Mouse (Mus musculus) right cerebral cortex, postnatal 10 days (tissue): ENCODE results near the gene Csmd2.

Experiments used
- DNase-seq, 2 experiments: peaks; one replicate each; pipeline ENCODE4 v3.0.0; 2021; ENCODE audit warnings: low spot score in 2 of 2

The Csmd2 gene

DNA sequence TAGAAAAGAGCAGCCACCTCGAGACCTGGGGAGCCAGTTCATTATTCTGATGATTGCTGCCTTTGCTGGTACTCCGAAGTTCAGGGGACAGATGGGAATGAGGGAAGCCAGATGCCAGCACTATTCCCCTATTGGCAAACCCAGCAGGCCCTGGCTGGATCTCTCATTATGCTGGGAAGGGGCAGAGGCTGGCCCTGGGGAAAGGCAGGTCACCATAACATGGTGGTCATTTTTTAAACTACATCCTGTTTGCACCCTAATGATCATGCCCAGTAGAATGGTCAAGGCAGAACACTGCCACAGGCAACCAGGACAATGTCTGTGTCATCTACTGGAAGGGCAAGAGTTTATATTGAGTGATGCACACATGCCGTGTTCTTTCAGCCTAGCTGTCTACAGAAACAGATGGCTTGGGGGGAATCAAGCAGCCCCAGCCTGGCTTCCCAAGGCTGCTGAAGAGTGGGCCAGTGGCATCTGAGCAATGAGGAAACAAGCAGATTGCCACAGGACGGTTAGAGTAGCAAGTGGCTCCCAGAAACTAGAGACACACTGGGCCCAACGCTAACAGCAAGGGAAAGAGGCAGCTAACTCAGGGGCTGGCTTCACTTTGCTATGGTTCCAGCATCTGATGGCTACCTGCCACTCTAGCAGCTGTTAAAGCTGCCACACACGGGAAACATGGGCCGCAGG is 424.4 kb downstream of the Csmd2 start:
- no peak for DNase-seq

DNA sequence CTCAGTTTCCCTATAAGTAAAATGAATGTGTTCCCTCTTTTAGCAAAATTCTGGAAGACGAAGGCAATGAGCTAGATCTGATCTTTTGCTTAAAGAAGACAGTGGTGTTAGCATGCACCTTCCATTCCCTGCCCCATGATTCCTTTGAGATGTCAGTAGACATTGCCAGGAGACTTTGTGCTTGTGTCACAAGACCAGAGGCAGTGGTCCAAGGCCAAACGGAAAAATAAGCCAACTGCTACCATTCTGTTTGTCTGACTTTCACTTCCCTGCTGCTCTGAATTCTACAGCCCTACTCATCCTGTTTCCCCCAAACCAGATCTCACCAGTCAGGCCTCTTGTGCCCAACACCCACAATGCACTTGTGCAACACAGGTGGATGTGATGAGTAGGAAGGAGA is 427.1 kb downstream of the Csmd2 start:
- DNase-seq: no peak

DNA sequence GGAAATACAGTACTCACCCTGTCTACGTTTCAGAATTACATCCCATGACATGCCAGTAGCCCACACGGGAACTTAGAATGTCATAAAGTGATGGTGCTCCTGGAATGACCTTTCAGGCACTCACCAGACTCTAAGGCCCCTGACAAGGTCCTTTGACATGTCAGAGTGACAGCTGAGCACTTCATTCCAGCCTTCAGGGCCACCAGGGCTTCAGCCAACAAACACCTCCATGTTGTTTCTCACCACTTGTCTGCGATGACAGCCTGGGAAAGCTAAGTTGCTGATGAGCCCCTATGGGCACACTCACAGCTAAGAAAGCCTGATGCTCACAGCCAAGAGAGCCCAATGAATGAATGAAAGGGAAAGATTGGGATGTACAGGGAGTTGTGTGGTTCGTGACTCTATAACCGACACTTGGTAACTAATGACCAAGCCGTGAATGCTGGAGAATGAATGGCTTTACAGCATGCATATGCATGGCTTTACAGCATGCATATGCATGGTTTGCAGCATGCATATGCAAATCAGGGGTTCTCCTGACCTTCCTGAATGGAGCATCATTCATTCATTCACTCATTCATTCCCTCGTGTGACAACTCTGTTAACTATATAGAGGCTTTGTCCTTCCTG is 432.4 kb downstream of the Csmd2 start:
- no peak for DNase-seq

DNA sequence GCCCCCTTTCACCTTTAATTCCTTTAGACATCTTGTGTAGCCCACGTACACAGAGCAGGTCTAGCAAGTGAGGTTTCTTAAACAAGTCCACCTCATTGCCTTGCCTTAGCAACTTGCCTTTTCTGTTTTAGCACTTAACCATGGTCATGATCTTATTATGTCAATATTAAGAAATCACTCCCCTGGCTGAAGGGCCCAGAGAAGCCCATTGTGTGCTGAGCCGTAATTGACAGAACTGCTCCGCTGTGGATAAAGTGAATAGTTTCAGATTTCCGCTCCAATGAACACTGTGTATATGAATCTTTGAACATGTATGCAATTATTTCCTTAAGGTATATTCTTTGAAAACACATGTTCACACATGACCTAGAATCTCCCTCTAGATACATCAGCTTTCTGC is 434.8 kb downstream of the Csmd2 start:
- no peak for DNase-seq

DNA sequence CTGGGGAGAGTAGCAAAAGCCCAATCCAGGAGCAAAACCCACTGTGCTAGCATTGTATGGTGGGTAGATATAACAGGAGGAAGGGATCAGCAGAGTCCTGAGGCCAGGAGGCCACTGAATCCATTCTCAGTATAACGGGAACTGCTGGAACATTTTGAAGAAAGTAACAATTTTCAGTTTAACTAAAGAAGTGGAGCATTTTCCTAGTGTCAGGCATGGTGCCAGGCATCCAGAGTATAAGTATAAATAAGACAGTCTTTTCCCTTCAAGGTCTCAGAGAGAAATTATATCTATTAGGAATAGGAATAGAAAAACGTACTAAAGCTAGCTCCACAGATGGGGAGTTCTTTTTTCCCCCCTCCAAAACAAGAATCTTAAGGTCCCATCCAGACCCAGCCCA is 437.7 kb downstream of the Csmd2 start:
- peak in 1 of 2 experiments; percentile 56 for DNase-seq

DNA sequence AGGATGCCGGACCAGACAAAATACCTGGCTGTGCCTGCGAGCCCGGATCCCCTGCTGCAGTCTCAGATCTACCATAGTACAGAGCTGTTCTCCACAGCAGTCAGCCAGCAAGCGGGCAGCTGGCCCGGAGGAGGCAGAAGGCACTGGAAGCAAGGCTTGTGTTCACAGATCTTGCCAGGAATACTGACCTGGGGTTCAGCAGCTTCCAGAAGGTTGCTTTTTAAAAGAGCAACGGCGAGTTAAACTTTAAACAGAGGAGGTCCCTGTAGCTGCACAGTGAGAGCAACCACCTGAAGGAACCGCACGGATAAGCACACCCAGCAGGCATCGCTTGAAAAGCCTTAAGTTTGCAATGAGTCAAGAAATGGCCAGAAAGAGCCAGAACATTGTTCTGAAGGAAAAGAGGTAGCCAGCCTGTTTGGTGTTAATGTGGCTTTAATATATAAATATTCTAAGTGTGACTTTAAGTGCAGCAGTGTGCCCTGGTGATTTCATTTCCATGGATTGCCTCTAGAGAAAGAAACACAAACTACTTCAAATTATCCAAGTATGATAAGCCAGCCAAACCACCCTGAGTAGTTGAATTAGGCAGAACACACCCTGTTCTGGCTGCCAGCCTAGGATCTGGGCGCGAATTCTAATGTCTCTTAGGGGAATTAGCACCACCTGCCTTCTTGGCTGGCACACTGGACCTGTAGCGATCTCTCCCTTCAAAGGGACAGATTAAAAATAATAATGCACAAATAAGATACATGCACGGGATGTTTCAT is 439.8 kb downstream of the Csmd2 start:
- no peak for DNase-seq

DNA sequence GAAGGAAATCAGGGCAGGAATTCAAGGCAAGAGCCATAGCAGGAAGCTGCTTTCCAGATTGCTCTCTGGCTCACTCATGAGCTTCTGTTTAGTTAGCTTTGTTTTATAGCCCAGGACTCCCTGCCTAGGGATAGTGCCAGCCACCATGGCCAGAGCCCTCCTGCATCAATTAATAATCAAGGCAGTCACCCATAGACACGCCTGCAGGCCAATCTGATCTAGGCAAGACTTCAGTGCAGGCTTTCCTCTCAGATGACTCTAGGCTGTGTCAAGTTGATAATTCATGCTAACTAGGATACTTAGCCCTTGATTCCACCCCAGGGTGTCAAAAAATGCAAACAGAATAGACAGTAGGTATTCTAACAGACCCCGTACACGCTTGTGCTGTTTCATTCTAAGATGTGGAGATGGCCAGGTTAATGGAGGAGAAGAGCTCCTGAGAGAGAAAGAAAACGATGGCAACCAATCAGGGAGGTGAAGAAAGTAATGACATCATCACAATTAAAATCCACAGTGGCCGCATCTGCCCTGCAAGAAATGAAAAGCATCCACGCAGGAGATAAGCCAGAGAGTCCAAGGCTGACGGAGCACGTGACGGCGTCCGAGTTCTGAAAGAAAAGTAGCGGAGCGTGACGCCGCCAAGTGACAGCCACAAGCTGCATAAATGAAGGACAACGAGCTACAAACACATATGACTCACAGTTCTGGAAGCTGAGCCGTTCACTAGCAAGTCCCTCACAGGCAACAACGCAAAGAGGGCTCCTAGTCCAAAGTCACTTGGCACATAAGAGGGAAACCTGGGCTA is 440.8 kb downstream of the Csmd2 start:
- peak; percentile 67 to 75 for DNase-seq

DNA sequence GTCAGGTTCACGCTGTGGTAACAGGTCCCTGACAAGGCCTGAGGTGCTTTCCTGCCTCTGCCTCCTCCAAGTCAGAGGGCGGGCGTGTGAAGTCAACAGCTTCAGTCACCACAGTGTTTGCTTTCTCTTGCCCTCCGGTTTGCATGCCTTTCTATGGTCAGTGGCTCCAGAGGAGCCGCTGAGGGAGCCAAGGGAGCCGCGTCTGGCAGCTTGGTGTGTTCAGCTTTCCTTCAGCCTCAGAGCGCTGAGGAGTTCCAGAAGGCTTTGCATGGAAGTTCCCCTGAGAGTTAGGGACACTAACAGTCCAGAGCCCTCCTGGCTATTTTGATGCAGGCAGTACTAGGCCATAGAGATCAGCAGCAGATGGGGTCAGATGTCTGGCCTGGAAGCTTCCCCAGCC is 441.9 kb downstream of the Csmd2 start:
- no peak for DNase-seq

DNA sequence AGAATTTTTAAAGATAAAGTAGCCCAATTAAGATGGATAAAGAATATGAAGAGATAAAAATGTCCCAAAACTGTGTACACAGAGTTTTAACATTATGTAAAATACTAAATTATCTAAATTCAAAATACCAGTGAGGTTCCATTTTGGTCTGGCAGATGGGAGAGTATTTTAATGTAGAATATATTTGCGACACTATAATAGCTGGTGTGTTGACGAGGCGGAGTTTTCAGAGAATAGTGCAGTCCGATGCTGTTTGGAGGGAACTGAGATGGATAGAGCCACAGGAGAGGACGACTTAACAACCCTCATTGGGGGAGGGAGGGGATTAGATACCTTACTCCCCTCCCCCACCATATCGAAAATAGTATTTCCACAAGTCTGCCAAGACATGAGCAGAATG is 452.9 kb downstream of the Csmd2 start:
- no peak for DNase-seq

DNA sequence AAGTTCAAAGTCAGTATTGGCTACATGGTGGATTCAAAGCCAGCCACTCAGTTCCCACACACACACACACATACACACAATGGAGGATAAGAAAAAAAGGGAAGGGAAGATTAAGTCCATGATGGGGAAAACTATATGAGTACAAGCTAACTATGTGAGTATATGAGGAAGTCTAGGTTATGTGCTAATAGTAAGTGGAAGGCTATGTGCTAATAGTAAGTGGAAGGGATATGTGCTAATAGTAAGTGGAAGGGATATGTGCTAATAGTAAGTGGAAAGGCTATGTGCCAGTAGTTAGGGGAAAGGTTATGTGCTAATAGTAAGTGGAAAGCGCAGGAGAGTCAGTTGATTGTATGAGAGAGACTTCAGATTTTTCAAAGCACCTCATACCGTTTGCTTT is 453.6 kb downstream of the Csmd2 start:
- no peak for DNase-seq

DNA sequence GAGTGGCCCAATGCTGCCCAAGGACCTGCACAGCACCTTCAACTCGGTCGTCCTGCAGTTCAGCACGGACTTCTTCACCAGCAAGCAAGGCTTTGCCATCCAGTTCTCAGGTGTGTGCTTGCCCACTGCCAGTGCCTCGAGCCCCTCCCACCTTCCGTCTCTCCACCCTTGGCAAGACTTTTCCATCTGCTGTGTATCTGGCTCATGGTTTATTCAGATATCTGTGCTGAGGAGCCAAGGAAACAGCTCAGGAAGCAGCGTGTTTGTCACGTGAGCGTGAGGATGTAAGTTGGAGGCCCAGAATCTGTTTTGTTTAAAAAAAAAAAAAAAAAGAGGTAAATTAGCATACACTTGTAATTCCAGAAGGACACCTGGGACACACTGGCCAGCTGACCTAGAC is 455.1 kb downstream of the Csmd2 start:
- DNase-seq: no peak

DNA sequence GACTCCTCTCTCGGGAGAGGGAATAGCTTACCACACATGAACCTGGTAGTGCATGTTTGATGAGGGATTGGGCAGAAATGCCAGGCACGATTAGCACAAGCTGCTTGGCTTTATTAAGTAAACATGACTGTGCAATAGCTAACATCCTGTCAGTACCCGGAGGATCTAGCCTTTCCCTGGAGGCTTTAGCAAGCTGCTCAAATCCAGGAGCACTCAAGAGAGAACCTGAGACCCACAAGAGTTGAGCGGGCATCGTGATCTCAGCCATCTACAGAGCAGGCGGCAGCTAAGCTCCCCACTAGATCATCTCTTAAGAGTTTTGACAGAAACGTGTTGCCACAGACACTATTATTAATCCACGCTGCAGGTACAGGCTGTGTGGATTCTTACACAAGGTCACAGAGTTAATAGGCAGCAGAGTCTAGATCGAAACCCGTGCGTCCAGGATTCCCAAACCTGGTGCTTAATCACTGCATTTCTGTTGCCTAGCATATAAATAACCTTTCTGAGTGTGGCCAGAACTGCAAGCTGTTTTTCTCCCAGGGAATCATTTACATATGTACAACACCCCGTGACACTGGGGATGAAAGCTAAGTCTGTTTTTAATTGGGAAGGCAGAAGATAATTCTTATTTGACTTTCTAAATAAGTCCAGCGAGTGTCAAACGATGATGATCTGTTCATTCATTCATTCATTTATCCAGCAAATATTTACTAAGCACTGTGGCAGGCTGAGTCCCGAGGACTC is 458.0 kb downstream of the Csmd2 start:
- DNase-seq: no peak

DNA sequence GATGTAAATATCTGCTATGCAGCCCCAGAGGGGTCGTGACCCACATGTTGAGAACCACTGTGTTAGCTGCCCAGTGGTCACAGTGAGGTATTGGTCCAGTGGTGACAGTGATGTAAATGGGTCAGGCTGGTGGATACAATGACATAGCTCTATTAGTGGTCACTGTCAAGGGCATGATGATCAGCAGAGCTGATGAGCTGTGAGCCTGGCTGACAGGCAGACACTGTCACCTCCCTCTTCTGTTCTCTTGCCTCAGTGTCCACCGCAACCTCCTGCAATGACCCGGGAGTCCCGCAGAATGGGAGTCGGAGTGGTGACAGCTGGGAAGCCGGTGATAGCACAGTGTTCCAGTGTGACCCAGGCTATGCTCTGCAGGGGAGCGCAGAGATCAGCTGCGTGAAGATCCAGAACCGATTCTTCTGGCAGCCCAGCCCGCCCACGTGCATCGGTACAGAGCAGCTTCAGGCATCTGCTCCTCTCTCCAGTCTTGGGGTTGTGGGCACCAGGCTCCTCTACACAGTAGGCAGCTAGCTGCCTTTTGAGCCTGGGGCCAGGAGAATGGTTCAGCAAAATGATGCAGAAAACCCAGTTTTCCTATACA is 461.3 kb downstream of the Csmd2 start:
- peak; percentile 63 to 76 for DNase-seq

DNA sequence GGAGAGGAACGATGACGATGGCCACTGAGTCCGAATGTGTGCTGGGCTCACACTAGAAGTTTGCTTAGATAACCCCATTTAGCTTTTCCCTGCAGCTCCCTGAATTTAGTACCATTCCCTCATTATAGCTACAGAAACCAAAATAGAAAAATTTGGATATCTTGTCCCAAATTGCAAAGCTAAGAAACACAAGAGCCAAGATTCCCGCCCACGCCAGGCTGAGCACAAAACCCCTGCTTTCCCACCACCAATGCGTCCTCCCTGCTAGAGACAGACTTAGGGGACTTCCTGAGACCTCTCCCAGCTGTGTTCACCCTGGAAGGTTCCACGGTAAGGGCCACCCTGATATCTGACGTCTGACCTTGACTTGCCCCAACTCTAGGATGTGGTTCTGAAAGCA is 462.5 kb downstream of the Csmd2 start:
- DNase-seq: peak; percentile 82 to 86

DNA sequence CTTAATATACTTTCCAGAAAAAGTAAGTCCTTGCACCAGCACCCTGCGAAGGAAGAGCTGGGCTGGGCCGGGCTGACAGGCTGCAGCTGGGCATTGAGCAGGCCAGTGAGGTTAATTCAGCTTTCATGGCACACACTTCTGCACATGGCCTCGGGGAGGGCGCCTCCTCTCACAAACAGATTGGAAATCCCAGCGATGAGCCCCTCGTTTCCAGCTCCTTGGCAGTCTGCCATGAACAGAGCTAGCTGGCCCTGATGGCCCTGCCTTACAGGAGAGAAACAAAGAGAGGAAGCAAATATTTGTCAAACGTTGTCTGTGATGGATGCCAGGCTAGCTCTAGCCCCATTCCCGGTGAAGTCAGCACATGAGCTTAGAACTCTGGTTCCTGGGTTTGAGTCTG is 463.3 kb downstream of the Csmd2 start:
- DNase-seq: peak; percentile 85 to 87

DNA sequence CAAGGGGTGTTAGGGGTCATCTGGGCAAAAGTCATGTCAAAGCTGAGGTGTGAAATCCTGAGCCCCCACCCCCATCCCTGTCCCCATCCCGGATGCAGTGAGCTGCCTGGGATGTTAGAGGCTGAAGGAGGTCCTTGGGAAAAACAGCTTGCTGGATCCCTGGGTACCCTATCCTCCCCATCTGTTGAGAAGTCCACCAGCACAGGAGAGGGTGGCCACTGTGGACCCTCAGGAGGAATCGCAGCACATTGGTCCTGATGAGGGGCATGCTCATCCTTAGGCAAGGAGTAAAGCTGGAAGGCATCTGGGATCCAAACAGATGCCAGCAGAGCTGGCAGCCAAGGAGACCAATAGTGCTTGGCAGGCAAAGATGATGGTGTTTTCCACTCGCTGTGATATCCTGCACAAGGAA is 463.7 kb downstream of the Csmd2 start:
- DNase-seq: peak in 1 of 2 experiments; percentile 51

DNA sequence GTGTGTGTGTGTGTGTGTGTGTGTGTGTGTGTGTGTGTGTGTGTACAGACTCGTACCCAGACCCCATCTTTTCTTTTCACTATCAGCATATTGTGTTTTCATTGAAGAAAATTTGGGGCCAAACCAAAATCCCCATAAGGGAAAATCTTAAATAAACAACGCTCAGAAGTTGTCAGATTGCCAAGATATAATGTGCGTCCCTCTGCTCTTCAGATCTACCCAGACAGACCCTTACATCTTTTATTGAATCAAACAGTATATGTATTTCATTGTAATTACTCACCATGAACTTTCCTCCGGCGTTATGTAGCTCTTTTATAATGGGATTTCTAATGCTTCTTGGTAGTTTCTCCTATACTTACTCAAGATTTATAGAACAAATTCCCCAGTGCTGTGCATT is 479.1 kb downstream of the Csmd2 start:
- DNase-seq: no peak

DNA sequence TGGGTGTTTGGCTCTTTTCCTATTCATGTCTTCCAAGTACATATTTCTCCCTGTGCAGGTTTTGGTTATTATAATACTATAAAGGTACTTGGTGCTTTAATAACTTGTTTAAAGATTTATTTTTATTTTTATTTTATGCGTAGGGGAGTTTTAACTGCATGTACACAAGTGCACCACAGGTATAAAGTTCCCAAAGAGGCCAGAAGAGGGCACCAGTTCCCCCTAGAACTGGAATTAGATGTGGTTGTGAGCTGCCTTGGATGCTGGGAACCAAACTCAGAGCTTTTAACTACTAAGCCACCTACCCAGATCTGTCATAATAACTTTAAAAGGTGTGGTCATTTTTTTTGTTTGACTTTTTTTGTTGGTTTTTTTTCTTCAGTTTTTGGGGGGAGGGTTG is 480.4 kb downstream of the Csmd2 start:
- DNase-seq: no peak

DNA sequence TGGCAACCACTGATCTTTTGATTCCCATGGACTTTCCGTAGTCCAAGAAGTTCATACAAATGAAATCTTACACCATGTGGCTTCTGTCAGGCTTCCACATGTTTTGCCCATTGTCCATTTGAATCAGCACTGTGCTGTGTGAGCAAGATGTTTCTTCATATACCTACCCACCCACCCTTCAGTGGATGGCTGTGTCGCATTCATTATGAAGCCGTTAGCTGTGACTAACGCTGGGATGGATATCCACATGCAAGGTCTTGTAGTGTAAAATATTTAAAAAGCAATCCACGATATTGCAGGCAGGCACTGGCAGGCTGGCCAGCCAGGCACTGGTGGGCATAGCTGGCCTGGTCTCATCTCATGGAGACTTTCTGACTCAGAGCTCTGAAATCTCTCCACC is 488.6 kb downstream of the Csmd2 start:
- no peak for DNase-seq

DNA sequence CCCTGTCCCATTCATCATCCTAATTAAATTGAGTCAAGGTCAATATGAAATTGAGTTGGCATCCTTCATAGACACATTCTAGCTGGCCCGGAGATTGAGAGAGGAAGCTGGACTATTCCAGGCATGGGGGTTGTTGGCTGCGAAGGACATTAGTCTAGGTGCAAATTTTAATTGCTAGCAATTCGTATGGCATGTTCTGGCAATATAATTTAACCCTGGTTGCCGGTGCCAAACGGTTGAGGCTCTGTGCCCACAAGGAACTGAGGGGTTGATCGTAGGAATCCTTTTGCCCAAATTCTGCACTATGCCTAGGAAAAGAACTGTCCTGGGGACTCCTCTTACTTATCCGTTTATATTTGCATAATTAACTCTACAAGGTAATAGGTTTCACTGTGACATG is 496.2 kb downstream of the Csmd2 start:
- DNase-seq: no peak

DNA sequence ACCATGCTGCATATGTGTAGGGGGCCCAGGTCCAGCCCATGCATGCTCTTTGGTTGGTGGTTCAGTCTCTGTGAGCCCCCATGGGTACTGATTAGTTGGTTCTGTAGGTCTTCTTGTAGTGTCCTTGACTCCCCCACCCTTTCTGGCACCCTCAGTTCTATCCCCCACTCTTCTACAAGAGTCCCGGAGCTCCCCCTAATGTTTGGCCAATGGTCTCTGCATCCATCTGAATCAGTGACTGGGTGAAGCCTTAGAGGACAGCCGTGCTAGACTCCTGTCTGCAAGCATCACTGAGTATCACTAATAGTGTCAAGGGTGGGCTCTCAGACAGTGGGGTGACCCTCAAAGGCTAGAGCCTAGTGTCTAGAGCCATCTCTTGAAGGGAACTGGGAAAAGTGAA is 497.0 kb downstream of the Csmd2 start:
- DNase-seq: no peak
